Mouse (Mus musculus): ENCODE results near the gene Il34.

Il34 gene

GRCm38 (mm10) chr8:110805669-110806068 is at the start of gene Il34:
Gene Il34 (minus strand): TSS chr8:110805924.
- DNase-seq (ENCODE audit: low read depth), result no peak

DNA sequence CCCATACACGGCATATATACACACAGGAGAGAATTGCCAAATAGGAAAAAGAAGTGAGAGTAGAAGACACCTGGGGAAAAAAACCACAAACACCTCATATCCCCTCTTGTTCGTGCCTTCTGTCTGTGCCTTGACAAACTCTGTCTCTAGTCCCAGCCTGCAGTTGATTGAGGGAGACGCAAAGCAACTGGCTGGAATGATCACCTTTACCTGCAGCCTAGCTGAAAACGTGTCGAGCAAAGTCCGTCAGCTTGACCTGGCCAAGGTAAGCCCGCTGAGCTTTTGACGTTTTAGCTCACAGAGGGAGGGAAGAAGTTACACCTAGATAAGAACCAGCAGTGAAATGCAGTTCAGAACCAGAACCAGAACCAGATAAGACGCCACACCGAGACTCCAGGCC is 45.5 kb upstream of the Il34 start:
- no peak for DNase-seq (ENCODE audit: low read depth)

GRCm38 (mm10) chr8:110847645-110848495 is 42.1 kb upstream of the Il34 start:
- DNase-seq (ENCODE audit: low read depth), result no peak

DNA sequence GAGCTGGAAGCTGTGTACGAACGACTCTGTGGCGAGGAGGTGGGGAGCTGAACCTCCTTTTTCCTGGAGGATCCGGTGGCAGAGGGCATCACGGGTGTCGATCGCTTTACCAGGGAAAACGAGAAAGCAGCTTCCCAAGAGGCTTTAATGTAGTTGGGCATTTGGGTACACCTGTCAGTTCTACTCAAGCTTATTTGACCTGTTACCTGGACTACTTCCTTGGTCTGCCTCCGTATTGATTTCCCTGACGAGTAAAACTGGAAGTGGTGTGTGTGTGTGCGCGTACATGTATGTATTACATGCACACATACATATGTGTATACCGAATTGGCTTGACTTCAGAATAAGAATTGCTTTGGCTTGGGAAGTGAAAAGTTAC is 41.4 kb upstream of the Il34 start:
- no peak for DNase-seq (ENCODE audit: low read depth)

DNA sequence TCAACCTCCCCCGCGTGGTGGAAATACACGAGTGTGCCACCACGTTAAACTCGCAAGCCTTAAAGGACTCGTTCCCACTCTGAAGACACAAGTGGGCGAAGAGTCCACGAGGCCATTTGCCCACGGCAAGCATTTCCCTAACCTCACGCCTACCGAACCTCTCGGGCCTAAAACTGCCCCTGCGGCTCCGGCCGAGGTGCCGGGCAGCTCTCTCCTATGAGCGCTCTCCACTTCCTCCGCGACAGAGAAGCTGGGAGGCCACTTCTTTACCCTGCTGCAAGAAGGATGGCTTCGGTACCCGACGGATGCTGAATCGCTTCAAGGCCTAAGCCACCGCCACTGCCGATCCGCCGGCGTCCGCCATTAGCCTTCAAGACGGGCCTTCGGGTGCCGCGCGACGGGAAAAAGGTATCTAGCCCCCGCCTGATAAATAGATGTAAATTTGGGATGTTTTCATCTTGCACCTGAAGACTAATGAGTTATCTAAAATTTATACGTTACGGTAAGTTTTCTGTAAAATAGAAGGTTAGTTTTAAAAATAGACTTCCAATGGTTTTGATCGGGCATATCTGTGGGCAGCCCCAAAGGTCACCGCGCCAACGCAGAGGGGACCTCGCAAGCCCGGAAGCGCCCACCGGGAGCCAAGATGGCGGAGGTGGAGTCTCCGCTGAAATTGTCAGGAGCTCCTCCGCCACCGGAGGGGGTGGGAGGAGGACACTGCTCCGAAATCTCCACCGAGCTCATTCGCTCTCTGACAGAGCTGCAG is 40.9 kb upstream of the Il34 start, which contains the start of the genes Cog4 and Sf3b3:
Gene Cog4 (plus strand): TSS at position 196 of the 766 bp plus-strand sequence.
Gene Sf3b3 (minus strand): TSS at position 383 of the 766 bp plus-strand sequence.
- DNase-seq (ENCODE audit: low read depth), result peak; percentile 82

DNA sequence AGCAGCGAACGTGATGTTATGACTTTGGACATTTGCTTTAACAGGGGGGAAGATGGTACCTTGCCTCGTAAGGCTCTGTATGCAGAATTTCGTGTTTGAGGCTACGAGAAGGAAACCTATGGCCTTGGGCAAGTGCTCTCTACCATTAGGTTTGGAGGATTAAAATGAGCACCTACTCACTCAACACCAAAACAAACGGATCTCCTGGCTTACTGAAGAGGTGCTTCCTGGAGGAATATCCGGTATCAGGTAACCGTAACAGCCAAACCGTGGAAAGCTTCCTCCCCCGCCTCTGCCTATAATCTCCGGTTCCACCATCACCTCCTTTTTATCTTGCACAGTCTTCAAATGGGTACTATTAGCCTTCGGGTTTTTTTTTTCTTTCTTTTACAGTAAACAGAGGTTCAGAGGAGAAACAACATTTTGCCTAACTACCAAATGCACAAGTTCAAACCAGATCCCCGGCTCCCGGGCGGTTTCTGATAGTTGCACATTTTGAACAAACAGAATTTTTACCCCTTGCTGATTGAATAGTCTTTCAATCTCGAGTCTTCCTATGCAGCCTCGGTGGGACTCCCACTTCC is 40.2 kb upstream of the Il34 start:
- peak; percentile 7 for DNase-seq (ENCODE audit: low read depth)

DNA sequence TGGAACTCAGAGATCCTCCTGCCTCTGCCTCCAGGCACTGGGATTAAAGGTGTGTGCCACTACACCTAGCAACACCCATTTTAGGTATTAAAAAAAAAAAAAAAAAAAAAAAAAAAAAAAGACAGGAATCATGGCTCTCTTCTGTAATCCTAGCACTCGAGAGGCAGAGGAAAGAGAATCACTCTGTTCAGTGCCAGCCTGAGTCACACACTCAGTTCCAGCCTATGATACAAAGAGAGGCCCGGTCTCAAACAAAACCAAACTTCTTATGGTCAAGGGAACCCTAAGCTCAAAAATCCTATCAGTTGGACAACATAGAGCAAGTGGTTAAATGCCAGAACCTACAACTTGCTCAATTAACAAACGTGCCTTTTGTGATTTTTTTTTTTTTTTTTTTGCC is 39.2 kb upstream of the Il34 start:
- no peak for DNase-seq (ENCODE audit: low read depth)

- no peak for DNase-seq (ENCODE audit: low read depth)
Observed at GRCm38 (mm10) chr8:110843207-110843606, 37.5 kb upstream of the Il34 start.

DNA sequence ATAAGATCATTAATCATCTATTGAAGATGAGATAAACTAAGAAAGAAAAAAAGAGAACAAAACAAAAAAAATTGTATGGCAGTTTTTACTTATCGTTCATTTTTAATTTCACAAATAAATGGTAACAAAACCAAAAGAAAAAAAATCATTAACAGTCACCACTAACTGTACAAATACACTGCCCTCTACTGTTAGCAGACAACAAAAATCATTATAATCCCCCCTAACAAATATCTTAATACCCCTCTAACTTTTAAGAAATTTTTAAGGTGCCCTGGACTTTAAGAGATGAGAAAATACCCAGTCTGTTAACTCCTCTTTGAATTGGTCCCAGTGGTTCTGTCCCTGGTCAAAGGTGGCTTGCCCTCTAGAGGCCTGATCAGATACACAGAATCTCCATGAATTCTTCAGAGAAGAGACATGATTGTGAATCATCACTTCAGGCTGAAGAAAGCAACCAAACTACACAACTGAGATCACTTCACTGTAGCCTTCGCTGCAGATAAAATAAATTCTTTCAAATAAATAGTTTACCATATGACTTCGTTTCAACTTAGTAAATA is 36.4 kb upstream of the Il34 start:
- DNase-seq (ENCODE audit: low read depth), result no peak

GRCm38 (mm10) chr8:110831956-110832355 is 26.2 kb upstream of the Il34 start:
- no peak for DNase-seq (ENCODE audit: low read depth)

GRCm38 (mm10) chr8:110828511-110828910 is 22.8 kb upstream of the Il34 start:
- DNase-seq (ENCODE audit: low read depth), result no peak

DNA sequence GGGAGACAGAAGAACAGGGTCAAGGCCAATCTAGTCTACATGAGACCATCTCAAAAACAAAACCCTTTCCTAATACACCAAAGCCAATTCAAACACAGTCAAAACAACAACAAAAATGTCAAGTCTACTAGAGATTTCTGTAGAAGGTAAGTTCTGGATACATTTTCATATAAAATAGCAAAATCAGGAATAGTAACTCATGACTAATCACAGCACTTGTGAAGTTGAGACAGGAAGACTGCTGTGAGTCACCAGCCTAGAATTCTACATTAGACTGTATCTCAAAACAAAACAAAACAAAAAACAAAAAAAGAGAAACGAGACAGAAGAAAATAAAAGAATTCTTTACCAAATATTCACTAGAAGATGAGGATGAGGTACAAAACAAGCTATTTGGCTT is 19.1 kb upstream of the Il34 start:
- no peak for DNase-seq (ENCODE audit: low read depth)

GRCm38 (mm10) chr8:110821960-110822359 is 16.2 kb upstream of the Il34 start:
- DNase-seq (ENCODE audit: low read depth), result no peak

GRCm38 (mm10) chr8:110820257-110820656 is 14.5 kb upstream of the Il34 start:
- no peak for DNase-seq (ENCODE audit: low read depth)

DNA sequence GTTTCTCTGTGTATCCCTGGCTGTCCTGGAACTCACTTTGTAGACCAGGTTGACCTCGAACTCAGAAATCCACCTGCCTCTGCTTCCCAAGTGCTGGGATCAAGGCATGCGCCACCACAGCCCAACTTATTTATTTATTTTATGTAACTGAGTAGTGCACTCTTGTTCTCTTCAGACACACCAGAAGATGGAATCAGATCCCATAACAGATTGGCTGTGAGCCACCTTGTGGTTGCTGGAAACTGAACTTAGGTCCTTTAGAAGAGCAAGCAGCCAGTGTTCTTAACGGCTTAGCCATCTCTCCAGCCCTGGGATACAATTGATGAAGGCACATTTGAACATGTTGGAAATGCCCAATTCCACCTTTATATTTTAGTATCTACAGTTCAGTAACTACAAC is 12.9 kb upstream of the Il34 start:
- no peak for DNase-seq (ENCODE audit: low read depth)

DNA sequence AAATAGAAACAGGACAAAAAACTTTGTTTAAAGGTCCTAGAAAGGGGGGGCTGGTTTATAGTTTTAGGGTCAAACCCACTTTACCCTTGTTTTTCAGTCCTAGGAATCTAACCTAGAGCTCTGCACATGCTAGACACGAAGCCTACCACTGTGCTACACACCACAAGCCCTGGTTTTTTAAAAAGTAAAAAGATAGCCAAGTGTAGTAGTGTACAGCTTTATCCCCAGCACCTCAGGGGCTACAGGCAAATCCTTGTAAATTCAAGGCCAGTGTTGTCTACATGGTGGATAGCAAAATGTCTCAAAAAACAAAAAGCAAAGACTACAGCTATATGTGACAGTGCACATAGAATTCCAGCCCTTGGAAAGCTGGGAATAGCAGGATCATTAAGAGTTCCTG is 11.3 kb upstream of the Il34 start:
- DNase-seq (ENCODE audit: low read depth), result no peak

GRCm38 (mm10) chr8:110815308-110815707 is 9.6 kb upstream of the Il34 start:
- no peak for DNase-seq (ENCODE audit: low read depth)

- no peak for DNase-seq (ENCODE audit: low read depth)
Observed at GRCm38 (mm10) chr8:110813081-110813812, 7.5 kb upstream of the Il34 start.

DNA sequence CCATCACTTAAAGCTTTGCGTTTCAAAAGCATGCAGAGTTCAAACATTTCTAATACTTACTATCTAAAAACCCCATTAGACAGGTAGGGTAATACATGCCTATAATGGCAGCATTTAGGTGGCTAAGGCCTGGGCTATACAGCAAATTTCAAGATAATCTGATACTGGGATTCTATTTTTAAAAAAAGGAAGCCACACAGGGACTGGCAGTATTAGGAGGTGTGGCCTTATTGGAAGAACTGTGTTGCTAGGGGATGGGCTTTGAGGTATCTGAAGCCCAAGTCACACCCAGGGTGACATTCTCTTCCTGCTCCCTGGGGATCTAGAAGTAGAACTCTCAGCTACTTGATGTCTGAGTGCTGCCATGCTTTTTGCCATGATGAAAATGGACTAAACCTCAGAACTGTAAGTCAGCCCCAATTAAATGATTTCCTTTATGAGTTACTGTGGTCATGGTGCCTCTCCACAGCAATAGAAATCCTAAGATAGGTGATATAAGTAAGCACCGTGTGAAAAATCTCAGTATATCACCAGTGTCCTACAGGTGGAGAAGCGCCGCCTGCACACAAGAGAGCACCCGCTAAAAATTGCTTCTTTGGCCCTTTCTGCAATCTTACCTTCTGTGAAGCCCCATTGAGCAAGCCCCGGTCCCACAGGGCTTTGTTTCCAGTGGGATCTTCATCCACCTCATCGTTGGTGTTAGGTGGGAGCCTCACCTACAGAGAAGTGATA is 6.8 kb upstream of the Il34 start:
- DNase-seq (ENCODE audit: low read depth), result no peak

GRCm38 (mm10) chr8:110811793-110812192 is 6.1 kb upstream of the Il34 start:
- no peak for DNase-seq (ENCODE audit: low read depth)

GRCm38 (mm10) chr8:110811116-110811515 is 5.4 kb upstream of the Il34 start:
- DNase-seq (ENCODE audit: low read depth), result no peak
